Mouse (Mus musculus): ENCODE measurements around the gene Src.
"Not testable (repeated sequence)": the region's sequence is repeated elsewhere in the genome, so short reads cannot be mapped to it uniquely, and the experiment has no call there.

Gene Src

GRCm38 (mm10) chr2:157472469-157472868, 54.2 kb downstream of the Src start:
- in situ Hi-C loops (cut with MboI; ENCODE audit: low sequenced_read_pairs) = no loop called here

- in situ Hi-C loops (cut with MboI; ENCODE audit: low sequenced_read_pairs) = no loop called here
Observed at GRCm38 (mm10) chr2:157474269-157474729, 56.1 kb downstream of the Src start.

GRCm38 (mm10) chr2:157475437-157476379, 57.5 kb downstream of the Src start:
- in situ Hi-C loops (cut with MboI; ENCODE audit: low sequenced_read_pairs) = no loop called here

- in situ Hi-C loops (cut with MboI; ENCODE audit: low sequenced_read_pairs) = no loop called here
Observed at GRCm38 (mm10) chr2:157478651-157479050, 60.4 kb downstream of the Src start.

GRCm38 (mm10) chr2:157479858-157480568, 61.8 kb downstream of the Src start:
- in situ Hi-C loops (cut with MboI; ENCODE audit: low sequenced_read_pairs) = no loop called here

GRCm38 (mm10) chr2:157482729-157483128, 64.5 kb downstream of the Src start:
- in situ Hi-C loops (cut with MboI; ENCODE audit: low sequenced_read_pairs) = no loop called here

GRCm38 (mm10) chr2:157486559-157486958, 68.3 kb downstream of the Src start:
- in situ Hi-C loops (cut with MboI; ENCODE audit: low sequenced_read_pairs) = not testable (repeated sequence)

GRCm38 (mm10) chr2:157486981-157487656, 68.9 kb downstream of the Src start:
- in situ Hi-C loops (cut with MboI; ENCODE audit: low sequenced_read_pairs) = no loop called here

GRCm38 (mm10) chr2:157487733-157488175, 69.5 kb downstream of the Src start:
- in situ Hi-C loops (cut with MboI; ENCODE audit: low sequenced_read_pairs) = no loop called here

- in situ Hi-C loops (cut with MboI; ENCODE audit: low sequenced_read_pairs) = no loop called here
Observed at GRCm38 (mm10) chr2:157493240-157493639, 75.0 kb downstream of the Src start.

- in situ Hi-C loops (cut with MboI; ENCODE audit: low sequenced_read_pairs) = no loop called here
Observed at GRCm38 (mm10) chr2:157498529-157498928, 80.3 kb downstream of the Src start.

- in situ Hi-C loops (cut with MboI; ENCODE audit: low sequenced_read_pairs) = no loop called here
Observed at GRCm38 (mm10) chr2:157500364-157500763, 82.1 kb downstream of the Src start.

GRCm38 (mm10) chr2:157501324-157501723, 83.1 kb downstream of the Src start:
- in situ Hi-C loops (cut with MboI; ENCODE audit: low sequenced_read_pairs) = no loop called here

GRCm38 (mm10) chr2:157506779-157507178, 88.5 kb downstream of the Src start:
- in situ Hi-C loops (cut with MboI; ENCODE audit: low sequenced_read_pairs) = no loop called here

GRCm38 (mm10) chr2:157509182-157509581, 90.9 kb downstream of the Src start:
- in situ Hi-C loops (cut with MboI; ENCODE audit: low sequenced_read_pairs) = no loop called here

GRCm38 (mm10) chr2:157510031-157510430, 91.8 kb downstream of the Src start:
- in situ Hi-C loops (cut with MboI; ENCODE audit: low sequenced_read_pairs) = no loop called here

GRCm38 (mm10) chr2:157512859-157513258, 94.6 kb downstream of the Src start:
- in situ Hi-C loops (cut with MboI; ENCODE audit: low sequenced_read_pairs) = no loop called here

GRCm38 (mm10) chr2:157513737-157514208, 95.5 kb downstream of the Src start:
- in situ Hi-C loops (cut with MboI; ENCODE audit: low sequenced_read_pairs) = no loop called here

GRCm38 (mm10) chr2:157514353-157514752, 96.1 kb downstream of the Src start:
- in situ Hi-C loops (cut with MboI; ENCODE audit: low sequenced_read_pairs) = no loop called here

GRCm38 (mm10) chr2:157517526-157517925, 99.3 kb downstream of the Src start:
- in situ Hi-C loops (cut with MboI; ENCODE audit: low sequenced_read_pairs) = no loop called here

GRCm38 (mm10) chr2:157518451-157518850, 100.2 kb downstream of the Src start:
- in situ Hi-C loops (cut with MboI; ENCODE audit: low sequenced_read_pairs) = no loop called here
